Mouse (Mus musculus) stomach, postnatal 0 days (tissue): ENCODE results near the gene Hagh. TPM values are rescaled to one million over a fixed set of nuclear protein-coding genes. Genes with fewer than 3 reads are reported as not detected.
A peak's percentile ranks its signal among the peaks of the same experiment; 100 is the strongest.

ENCODE experiments used
- ATAC-seq: fragments of 200-750 bp; cut with Nextera tagmentation; 2 replicates; pipeline ENCODE4 v1.8.0; 2017; ENCODE audit not compliant: low FRiP score, low TSS enrichment
- DNase-seq: peaks from one replicate; pipeline ENCODE4 v3.0.0-alpha.2; 2016; ENCODE audit warnings: low spot score
- H3K27ac ChIP-seq: fragments of 300-500 bp; sonication (generic); replicated peaks from 2 replicates; pipeline ENCODE4 v1.5.1; 2014; ENCODE audit warnings: mild to moderate bottlenecking, control low read depth
- H3K27me3 ChIP-seq: fragments of 300-500 bp; sonication (generic); 2 replicates; pipeline ENCODE4 v1.6.1; 2014; ENCODE audit warnings: low read length; ENCODE audit not compliant: control insufficient read depth, insufficient read depth
- H3K36me3 ChIP-seq: fragments of 300-500 bp; sonication (generic); 2 replicates; pipeline ENCODE4 v1.6.1; 2014; ENCODE audit warnings: low read length, mixed read lengths; ENCODE audit not compliant: control insufficient read depth, insufficient read depth
- H3K4me1 ChIP-seq: fragments of 300-500 bp; sonication (generic); replicated peaks from 2 replicates; pipeline ENCODE4 v1.6.1; 2014; ENCODE audit warnings: antibody characterized with exemption; ENCODE audit not compliant: control insufficient read depth, insufficient read depth
- H3K4me2 ChIP-seq: fragments of 300-500 bp; sonication (generic); replicated peaks from 2 replicates; pipeline ENCODE4 v1.6.1; 2014; ENCODE audit warnings: low read depth, mild to moderate bottlenecking, control low read depth, moderate library complexity
- H3K4me3 ChIP-seq: fragments of 300-500 bp; sonication (generic); 2 replicates; pipeline ENCODE4 v1.5.1; 2014; ENCODE audit warnings: low read depth, low read length, control low read depth
- H3K9ac ChIP-seq: fragments of 300-500 bp; sonication (generic); 2 replicates; pipeline ENCODE4 v1.6.1; 2014; ENCODE audit warnings: mild to moderate bottlenecking, low read length, control low read depth, mixed read lengths
- H3K9me3 ChIP-seq: fragments of 300-500 bp; sonication (generic); 2 replicates; pipeline ENCODE4 v1.6.1; 2016; ENCODE audit warnings: low read length; ENCODE audit not compliant: control insufficient read depth
- CTCF ChIP-seq: IDR thresholded peaks from 2 replicates; pipeline ENCODE4 v1.5.1; 2016; ENCODE audit warnings: antibody characterized with exemption, low read depth, mild to moderate bottlenecking, moderate library complexity
- EP300 ChIP-seq: optimal IDR thresholded peaks from 2 replicates; pipeline ENCODE3; 2016; ENCODE audit warnings: antibody characterized with exemption
- whole genome bisulfite sequencing: fragments of 180-500 bp; shearing (Covaris S2); extraction: QIAGEN DNeasy Blood & Tissue Kit; methylation state at CpG from one replicate; pipeline ENCODE4 v1.1.7; 2014; 5-methylcytosine and 5-hydroxymethylcytosine counted together
- polyA plus RNA-seq: library from polyadenylated mRNA; unstranded; fragments of >200 nt; fragmentation: Nextera tagmentation; extraction: Ambion mirVana; gene quantifications from 2 replicates; pipeline ENCODE4 v1.2.1, GENCODE M21; 2015

The Hagh gene
- 51.3 and 52.7 TPM in 2 replicates for polyA plus RNA-seq

DNA sequence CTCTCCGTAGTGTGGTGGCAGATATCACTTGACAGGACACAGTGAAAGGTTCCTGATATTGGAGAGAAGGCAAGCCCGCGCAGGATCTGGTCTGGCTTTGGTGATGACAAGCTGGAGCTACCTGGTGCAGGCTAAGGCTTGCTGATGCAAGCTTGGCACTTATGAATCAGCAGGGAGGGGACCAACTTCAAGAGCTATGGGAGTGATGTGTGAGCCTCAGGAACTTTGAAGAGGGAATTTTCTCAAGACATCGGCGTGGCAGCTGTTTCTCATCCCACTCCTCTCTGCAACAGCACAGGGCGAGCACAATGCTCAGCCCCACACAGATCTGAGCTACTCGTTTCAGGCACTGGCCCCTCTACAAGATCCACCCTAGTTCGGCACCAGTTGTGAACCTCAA lies at the start of gene Hagh:
Gene Hagh (plus strand): TSS at position 302 of the 400 bp plus-strand sequence.
- Histone ChIP-seq H3K4me3 (no peak within 1 kb of the TSS), H3K4me2 (peak within 1 kb of the TSS; percentile 17; the same call in 1 of the 2 replicates), H3K36me3 (no peaks in the 10 kb centered on the region), H3K27me3 (no peaks in the 10 kb centered on the region), H3K4me1 (no peaks in the 10 kb centered on the region), H3K27ac (peak within 1 kb of the TSS; percentile 78), H3K9me3 (no peaks in the 10 kb centered on the region), H3K9ac (no peak within 1 kb of the TSS)
- ATAC-seq (0 out of 2 replicates have a peak, but pooled peaks have one; percentile 38), DNase-seq (no peak)
- TF ChIP-seq EP300, result no peak
- 52% methylated on average over 8 of the region's 8 CpGs for WGBS

- ATAC-seq, result no peak
- Histone ChIP-seq H3K27me3 (no peaks in the 10 kb centered on the region), H3K9ac (no peak overlapping the region)
Observed at GRCm38 (mm10) chr17:24792190-24792589, 47.8 kb upstream of the Hagh start.

GRCm38 (mm10) chr17:24794791-24795190 lies 45.2 kb upstream of the Hagh start:
- Histone ChIP-seq H3K4me2 (no peak overlapping the region), H3K36me3 (no peaks in the 10 kb centered on the region), H3K4me3 (no peak overlapping the region), H3K9ac (no peak overlapping the region), H3K27me3 (no peaks in the 10 kb centered on the region), H3K4me1 (no peaks in the 10 kb centered on the region), H3K9me3 (no peaks in the 10 kb centered on the region), H3K27ac (no peak overlapping the region)
- ATAC-seq (no peak), DNase-seq (no peak)
- 77% methylated on average over 12 of the region's 12 CpGs for WGBS
- TF ChIP-seq EP300, result no peak
- no peak for TF ChIP-seq CTCF

More at GRCm38 (mm10) chr17:24792190-24792589, 47.8 kb upstream of the Hagh start:
- WGBS, result 44% methylated on average over 8 of the region's 8 CpGs
- no peaks in the 10 kb centered on the region for H3K36me3 ChIP-seq
- no peak for TF ChIP-seq CTCF
- TF ChIP-seq EP300, result no peak
- H3K4me3 ChIP-seq, result no peak overlapping the region
- H3K9me3 ChIP-seq, result no peaks in the 10 kb centered on the region
- H3K4me1 ChIP-seq, result no peaks in the 10 kb centered on the region
- DNase-seq, result no peak
- H3K4me2 ChIP-seq, result no peak overlapping the region
- no peak overlapping the region for H3K27ac ChIP-seq

GRCm38 (mm10) chr17:24796969-24797368 lies 43.0 kb upstream of the Hagh start:
- H3K27me3 ChIP-seq, result no peaks in the 10 kb centered on the region
- H3K4me3 ChIP-seq, result no peak overlapping the region
- H3K9ac ChIP-seq, result no peak overlapping the region
- no peaks in the 10 kb centered on the region for H3K4me1 ChIP-seq
- ATAC-seq (no peak), DNase-seq (no peak)
- no peaks in the 10 kb centered on the region for H3K9me3 ChIP-seq
- no peak overlapping the region for H3K4me2 ChIP-seq
- no peak for TF ChIP-seq EP300
- no peak for TF ChIP-seq CTCF
- no peak overlapping the region for H3K27ac ChIP-seq
- WGBS, result 49% methylated on average over 3 of the region's 3 CpGs
- no peaks in the 10 kb centered on the region for H3K36me3 ChIP-seq

DNA sequence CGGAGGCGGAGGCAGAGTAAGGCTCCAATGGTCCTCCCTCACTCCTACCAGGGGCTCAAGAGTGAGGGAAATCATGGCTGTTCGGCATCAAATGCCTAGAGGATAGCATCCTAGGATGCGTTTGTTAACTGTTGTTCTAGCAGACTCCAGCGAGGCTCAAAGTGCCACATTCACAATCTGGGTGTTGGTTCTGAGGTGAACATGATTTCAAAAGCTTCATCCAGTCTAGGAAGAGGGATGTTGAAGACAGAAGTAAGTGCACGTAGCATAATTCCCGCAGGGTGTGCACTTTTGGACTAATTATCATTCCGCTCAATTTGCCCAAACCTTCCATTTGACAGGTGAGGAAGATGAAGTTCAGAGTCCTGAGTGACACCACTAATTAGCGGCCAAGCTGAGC lies 41.7 kb upstream of the Hagh start:
- H3K27me3 ChIP-seq, result no peaks in the 10 kb centered on the region
- 59% methylated on average over 9 of the region's 9 CpGs for WGBS
- no peak overlapping the region for H3K4me3 ChIP-seq
- DNase-seq (no peak), ATAC-seq (no peak)
- H3K4me1 ChIP-seq, result no peaks in the 10 kb centered on the region
- H3K27ac ChIP-seq, result no peak overlapping the region
- H3K4me2 ChIP-seq, result no peak overlapping the region
- no peak overlapping the region for H3K9ac ChIP-seq
- no peaks in the 10 kb centered on the region for H3K9me3 ChIP-seq
- no peaks in the 10 kb centered on the region for H3K36me3 ChIP-seq
- TF ChIP-seq EP300 (no peak), CTCF (no peak)

GRCm38 (mm10) chr17:24799476-24799875 lies 40.5 kb upstream of the Hagh start:
- DNase-seq (no peak), ATAC-seq (no peak)
- H3K9ac ChIP-seq, result no peak overlapping the region
- no peaks in the 10 kb centered on the region for H3K4me1 ChIP-seq
- no peaks in the 10 kb centered on the region for H3K36me3 ChIP-seq
- 84% methylated on average over 4 of the region's 4 CpGs for WGBS
- H3K9me3 ChIP-seq, result no peaks in the 10 kb centered on the region
- no peaks in the 10 kb centered on the region for H3K27me3 ChIP-seq
- no peak overlapping the region for H3K4me3 ChIP-seq
- H3K27ac ChIP-seq, result no peak overlapping the region
- TF ChIP-seq EP300, result no peak
- no peak overlapping the region for H3K4me2 ChIP-seq
